Mouse (Mus musculus) urinary bladder, postnatal 36 days (tissue): ENCODE results near the gene Arhgdib.
"Not testable (repeated sequence)": the region's sequence is repeated elsewhere in the genome, so short reads cannot be mapped to it uniquely, and the experiment has no call there.

Source experiments
- DNase-seq, 2 experiments: peaks; one replicate each; pipeline ENCODE4 v3.0.0; 2022; ENCODE audit warnings: low spot score in 2 of 2, mixed read lengths in 1 of 2

The Arhgdib gene

DNA sequence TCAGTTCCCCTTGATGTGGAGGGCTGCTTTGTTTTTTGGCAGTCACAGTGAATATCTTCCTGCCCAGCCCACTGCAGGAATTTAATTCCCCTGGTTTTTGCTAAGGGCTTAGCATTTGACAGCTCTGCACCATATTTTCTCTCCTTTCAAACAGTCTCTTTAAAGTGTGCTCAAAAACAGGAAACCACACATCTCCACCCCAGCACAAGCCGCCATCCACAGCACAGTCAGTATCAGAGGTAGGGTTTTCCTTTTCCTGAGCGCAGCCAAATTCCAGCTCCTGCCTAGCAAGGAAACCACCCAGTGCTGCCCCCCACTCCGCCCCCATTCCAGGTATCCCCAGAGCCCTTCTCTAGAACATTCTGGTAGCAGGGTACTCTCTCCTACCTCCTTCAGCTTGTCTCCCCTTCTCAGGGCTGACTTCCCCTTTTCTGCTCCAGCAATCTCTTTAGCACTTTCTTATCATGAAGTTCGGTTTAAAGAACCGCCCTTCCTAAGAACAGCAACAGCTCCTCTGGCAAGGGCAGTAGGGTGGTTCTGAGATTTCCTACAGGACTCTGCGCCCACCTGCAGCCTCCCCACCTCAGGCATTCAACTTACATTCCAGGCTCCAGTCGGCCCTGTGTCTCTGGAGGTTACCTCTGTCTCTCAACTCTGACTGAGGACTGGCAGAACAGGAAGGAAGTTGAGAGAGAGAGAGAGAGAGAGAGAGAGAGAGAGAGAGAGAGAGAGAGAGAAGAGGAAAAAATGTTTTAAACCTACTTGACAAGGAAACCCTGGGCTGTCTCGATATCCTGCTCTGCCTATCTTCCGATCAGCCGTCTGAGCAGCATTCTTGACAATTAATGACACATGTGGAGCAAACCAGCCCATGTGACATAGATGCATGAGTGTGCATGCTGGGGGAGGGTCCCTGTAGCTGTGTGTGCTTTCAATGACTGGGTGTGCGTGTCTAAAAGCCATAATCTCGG lies at the start of gene Arhgdib:
Arhgdib (minus strand) TSS at position 849 of the 971 bp plus-strand sequence.
- peak in 1 of 2 experiments; percentile 9 for DNase-seq

DNA sequence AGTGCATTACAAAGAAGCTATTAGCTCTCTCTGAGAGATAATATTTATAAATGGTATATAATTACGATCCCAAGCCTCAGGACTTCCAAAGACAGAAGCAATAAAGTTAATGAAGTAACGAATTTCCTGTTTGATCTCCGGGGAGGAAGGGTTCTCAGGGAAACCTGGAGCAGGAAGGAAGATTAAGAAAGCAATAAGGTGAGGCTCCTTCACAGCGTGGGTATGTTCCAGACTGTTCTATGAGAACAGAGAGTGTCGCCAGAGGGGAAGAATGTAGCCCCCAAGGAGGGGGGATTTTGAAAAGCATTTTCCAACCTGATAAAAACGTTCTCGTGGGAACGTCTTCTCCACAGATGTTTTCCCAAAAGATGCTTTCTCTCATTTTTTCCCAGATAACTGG lies 48.9 kb upstream of the Arhgdib start:
- no peak for DNase-seq

DNA sequence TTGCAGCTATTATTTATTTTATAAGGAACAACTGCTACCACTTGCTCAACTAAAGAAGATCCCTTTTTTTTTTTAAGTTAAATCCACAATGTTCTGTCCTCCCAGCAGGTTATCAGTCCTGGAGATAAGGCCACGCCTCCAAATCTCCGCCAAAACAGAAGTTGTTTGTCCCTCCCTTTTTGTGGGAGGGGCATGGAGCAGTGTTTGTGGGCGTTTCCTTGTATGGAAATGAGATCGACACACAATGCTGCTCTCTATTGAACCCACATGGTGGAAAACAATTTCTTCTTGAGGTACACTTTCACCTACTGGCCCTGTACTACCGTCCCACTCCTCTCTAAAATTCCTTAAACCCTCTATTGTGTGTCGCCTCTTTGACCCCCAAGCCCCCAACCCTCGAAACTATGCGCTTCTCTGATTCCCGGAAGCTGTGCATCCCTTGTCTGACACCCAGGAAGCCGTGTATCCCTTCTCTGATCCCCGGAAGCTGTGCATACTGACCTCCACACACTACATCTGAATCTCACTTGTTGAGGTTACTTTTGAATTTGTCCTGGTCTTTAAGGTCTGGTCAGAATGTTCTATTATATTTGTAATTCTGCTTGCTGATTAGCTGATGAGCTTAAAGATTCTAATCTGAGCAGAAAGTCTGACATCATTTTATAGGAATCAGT lies 48.3 kb upstream of the Arhgdib start:
- no peak for DNase-seq

DNA sequence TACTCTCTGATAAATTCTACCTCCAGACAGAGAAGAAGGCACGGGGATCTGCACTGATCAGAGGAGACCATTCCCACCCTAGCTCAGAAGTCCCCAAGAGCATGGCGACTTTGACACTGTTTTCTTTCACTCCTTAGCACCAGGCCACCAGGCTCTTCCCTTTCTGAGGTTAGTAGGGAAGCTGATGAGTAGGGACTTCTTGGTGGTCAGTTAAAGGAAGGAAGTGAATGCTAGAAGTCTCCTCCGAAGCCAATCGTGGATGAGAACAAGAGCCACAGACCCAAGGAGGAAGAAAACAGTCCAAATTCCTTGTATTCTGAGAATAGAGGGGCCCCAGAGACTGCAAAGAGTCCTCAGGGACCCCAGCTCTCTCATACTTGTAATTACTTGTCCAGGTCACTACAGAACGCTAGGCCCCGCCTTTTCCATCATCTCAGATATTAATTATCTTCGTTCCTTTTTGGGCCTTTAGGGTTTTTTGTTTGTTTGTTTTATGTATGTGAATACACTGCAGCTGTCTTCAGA lies 46.9 kb upstream of the Arhgdib start:
- no peak for DNase-seq

DNA sequence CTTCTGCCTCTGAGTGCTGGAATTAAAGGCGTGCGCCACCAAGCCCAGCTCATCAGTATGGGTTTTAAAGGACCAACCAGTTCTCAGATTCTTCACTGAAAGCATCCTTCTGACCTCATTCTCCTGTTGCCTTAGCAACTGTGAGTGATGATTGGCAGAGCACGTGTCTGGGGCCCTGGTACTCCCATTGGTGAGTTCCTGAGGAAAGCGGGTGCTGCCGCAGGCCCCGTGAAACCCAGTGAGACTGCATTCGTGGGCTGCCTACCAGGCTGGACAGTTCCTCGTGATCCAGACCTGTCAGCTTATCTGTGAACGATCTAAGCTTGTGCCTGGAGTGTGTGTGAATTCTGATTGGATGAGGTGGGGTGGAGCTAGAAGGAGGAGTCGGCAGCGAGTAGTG lies 45.0 kb upstream of the Arhgdib start:
- no peak for DNase-seq

DNA sequence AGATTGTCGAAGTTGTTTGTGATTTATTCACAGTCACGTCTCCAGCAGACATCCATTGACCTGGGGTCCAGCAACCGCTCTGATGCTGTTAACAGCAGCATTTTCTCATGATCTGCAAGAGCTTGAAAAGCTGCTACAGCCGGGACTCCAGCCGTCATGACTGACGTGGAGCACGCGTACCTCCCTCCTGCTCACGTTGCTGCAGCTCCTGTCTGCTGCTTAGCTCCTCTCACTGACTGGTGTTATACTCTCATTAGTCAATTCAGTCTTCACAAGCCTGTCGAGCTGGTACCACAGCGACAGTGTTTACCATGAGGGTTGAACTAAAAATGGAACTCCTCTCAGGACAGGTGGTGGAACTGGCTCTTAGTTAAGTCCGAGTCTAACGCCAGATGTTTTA lies 44.3 kb upstream of the Arhgdib start:
- no peak for DNase-seq

DNA sequence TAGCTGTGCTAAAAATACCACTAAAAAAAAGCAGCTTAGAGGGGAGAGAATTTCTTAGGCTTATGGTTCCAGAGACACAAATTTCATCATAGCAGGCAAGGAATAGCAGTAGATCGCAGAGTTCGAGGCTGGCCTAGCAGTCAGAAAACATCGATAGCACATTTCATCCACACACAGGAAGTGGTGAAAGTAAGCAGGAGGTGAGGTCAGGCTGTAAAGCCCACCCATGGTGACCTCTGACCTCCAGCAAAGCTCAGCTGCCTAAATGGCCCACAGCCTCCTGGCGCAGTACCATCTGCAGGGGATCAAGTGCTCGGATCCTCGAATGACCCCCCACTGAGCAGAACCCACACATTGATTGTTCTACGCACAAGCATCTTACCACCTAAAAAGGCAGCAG lies 41.5 kb upstream of the Arhgdib start:
- no peak for DNase-seq

DNA sequence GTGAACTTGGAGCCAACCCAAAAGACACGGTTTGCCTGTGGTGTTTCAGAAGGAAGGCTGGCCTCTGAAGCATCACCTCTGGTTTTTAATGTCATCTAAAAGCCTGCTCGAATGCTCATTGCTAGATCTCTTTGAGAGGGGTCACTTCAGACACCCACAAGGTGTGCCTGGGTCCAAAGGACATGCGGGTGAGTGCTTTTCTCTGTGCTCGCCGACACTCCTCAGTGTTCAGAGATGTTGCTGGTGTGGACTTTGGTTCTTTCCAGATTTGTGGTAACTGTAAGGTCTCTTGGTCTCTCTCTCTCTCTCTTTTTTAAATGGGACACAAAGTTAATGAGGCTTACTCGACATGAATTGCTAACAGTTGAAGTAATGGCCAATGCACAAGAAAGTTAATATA lies 40.9 kb upstream of the Arhgdib start:
- no peak for DNase-seq

DNA sequence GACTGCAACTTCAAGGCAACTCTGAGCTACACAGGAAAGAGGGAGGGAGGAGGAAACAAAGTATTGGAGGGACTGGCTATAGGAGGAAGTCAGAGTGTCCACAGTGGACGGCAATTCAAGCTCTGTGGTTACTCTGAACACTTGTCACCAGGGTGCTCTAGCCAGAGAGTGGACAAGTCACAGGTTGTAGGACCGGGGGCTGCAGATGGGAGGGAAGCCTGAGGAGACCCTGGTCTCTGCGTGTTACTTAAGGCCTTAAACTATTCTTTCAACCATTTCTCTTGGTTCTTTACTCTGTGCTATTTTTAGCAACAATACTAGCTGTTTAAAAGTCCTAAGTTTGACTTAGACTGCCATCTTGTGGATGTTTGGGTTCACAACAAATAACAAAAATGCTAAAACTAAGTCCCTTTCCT lies 38.6 kb upstream of the Arhgdib start:
- no peak for DNase-seq

DNA sequence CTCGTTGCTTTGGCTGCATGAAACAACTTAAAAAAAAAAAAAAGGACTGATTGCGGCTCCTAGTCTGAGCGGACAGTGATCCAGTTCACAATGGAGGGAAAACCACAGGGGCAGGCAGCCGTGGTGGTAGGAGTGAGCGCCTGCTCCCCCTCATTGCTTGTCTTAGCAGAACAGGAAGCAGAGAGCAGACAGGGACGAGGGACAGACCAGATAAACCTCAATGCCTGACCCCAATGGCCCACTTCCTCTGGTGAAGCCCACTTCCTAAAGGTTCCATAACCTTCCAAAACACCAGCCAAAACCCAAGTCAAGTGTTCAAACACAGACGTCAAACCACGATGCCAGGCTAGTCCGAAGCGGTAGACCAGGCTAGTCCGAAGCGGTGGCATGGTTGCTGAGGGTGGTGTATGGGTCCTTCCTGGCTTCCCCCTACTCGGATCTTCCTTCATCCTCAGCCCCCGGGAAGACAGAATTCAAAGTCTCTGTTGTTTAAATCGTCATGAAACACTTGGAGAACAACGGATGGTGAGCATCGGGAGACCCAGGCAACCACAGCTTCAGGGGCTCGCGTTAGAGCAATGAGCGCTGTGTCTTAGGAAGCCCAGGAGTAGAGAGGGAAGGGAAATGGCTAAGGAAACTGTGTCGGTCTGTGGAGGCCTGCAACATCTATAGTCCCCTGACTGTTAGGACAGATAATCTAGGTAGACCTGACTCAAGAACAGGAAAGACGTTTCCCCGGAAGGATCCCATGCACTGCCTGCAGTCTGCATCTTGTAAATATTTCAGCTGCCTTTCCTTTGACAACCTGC lies 37.8 kb upstream of the Arhgdib start:
- no peak for DNase-seq

DNA sequence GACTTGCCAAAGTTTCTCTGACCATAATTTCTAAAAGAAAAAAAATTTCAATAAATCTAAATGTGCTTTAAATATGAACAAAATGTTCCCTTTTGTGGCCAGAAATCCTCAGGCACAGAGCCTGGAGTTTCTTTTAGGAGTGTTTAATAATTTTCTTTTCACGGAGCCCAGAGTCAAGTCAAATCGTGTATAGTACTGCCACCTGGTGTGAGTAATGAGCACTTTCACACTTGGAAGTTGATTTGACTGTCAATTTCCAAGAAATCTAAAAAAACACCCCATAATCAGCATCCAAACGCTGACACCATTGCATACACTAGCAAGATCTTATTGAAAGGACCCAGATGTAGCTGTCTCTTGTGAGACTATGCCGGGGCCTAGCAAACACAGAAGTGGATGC lies 27.2 kb upstream of the Arhgdib start:
- not testable (repeated sequence) for DNase-seq

DNA sequence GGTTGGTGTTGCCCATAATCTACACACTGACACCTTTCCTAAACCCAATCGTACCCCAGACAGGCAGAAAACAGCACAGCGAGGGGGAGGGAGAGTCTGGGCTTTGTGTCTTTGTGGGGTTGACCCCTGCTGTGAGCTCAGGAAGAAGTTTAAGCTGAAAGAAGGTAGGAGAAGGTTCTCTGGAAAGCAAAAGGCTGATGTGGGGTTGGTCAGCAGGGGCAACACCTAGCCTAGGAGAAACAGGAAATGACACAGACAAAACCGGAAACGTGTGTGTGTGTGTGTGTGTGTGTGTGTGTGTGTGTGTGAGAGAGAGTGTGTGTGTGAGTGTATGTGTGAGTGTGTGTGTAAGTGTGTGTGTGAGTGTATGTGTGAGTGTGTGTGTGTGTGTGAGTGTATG lies 25.8 kb upstream of the Arhgdib start:
- no peak for DNase-seq

DNA sequence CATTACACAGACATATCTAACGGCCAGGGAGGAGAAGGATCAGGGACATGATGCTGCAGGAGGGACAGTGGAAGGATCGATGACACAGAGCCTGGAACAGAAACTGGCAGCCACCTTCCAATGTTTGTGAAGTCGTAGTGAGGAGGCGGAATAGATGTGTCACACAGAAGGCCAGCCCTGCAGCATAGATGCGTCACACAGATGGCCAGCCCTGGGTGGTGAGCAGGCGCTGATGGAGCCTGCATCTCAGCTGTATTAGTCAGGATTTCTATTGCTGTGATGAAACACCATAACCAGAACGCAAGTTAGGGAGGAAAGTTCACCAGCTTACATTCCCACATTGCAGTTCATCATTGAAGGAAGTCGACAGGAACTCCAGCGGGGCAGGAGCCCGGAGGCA lies 24.2 kb upstream of the Arhgdib start:
- no peak for DNase-seq

DNA sequence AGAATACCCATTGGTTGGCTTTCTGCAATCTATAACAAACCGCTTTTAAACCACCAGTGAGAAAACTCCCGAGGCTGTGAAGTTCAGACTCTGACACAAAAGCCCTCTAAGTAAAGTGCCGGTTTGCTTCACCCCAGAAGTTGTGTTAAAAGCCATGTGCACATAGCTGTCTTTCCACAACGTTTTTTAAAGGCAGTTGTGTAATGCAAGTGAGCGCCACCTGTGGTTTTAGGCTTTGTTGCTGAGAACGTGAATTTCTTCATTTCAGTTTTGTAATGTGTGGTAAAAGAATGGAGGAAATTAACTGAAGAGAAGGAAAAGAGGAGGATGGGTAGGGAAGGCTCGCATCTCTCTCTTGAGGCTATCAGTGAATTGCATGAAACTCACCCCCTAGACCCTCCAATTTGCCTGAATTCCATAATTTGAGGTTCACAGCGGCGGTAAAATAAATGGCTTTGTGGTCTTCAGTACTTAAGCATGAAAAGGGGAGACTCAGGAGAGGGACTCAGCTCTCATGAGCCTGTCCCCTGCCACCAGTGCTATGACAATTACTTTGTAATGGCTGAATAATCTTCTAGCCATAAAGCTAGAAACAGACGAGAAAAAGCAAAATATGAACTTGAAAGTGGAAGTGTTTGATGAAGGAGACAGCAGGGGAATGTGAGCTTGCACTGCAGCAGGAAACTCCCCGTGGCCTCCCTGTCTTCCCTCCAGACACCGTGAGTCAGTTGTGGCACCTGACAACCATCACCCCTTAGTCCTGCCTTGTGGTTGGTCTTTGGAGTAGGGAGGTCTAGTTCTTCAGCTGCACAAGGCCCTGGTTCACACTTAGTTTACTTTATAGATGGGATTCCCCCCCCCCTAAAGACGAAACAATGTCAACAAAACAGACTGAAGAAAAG lies 23.2 kb upstream of the Arhgdib start:
- no peak for DNase-seq

DNA sequence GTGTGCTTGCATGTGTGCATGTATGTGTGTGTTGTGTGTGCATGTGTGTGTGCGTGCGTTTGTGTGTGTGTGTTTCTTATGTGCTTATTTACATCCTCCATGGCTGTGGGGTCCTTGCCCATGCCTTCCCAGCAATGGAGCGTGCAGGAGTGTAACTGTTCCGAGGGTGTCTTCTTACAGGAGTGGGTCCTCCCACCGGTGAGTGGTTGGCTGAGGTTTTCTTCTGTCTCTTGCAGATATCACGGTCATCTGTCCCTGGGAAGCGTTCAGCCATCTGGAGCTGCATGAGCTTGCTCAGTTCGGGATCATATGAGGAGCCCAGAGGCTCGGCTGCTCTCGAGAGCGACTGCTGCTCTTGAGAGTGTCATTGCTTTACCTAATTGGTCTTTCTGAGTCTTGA lies 21.3 kb upstream of the Arhgdib start:
- no peak for DNase-seq

DNA sequence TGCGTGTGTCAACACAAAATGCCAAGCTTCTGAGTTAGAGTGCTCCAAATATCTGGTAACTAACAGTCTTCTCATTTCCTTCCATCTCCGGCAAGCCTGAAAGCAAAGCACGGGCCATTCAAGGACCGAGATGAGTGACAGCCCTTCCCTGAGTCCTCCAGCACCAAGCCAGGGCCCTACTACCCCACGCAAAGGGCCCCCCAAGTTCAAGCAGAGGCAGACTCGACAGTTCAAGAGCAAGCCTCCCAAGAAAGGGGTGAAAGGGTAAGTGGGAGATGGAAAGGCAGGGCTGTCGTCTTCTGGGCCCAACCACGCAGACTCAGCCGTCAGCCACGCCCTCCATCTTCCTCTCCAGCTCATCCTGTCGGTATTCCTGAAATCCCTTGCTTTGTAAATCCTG lies 17.4 kb upstream of the Arhgdib start:
- no peak for DNase-seq

DNA sequence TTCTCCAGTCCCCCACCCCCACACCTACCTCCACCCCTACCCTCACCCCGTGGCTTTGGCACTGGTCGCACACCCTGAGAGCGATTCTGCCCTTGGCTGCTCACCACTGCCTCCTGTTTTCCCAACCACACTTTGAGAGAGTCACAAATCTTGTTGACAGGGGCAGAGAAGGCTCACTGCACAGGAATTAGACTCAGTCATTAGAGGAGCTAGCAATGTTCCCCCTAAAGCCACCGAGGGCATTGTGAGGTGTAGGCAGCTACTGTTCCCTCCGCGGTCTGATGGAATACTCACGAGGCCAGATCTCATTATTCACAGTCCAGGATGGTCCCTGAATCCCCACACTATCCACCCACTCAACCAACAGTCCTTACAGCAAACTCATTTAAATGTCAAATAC lies 15.4 kb upstream of the Arhgdib start:
- no peak for DNase-seq

DNA sequence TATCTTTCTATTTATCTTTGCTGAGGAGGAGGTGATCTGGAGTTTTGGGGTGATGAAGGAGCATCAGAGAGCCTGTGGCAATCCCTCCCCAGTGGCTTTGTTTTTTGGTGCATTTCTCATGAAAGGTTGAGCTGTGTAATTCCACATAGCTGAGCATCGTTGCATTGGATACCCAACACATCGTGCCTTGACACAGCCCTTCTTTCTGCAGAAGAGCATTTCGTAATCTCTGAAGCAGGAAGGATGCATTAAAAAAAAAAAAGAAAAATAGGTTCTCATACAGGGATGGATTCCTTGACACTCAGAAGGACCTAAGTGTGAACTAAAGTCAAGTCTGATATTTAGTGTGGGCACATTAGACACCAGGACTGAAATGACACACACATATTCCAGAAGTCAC lies 13.5 kb upstream of the Arhgdib start:
- DNase-seq = no peak

DNA sequence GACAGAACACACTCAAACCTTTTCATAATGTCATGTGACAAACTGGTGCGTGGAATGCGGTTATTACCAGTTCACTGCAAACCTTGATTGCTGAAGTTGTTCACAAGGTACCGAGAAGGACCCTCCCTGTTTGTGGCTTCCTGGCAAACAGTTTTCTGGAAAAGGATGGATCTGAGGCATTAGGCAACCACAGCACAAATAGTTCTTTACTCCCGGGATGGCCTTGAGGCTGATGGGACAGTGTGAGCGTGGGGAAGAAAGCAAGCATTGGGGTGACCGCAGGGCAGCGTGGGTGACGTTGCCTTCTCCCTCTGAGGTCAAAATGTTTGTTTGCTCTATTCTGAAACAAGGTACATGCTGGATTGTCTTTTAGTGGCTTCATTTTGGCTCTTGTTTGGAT lies 13.0 kb upstream of the Arhgdib start:
- DNase-seq = no peak

DNA sequence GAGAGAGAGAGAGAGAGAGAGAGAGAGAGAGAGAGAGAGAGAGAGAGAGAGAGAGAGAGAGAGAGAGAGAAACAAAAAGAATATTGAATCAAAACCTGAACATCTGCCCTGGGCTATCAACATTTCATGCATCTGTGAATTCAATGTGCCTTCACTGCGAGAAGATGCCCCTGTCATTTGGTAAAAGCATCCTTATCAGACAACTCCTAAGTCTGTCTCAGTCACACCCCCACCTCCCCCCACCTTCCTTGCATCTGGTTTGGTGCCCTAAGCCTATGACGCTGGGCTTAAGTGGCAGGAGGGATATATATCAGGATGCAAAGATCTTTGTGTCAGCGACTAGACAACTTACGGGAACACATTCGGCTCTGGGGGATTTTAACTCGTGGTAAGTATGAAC lies 12.5 kb upstream of the Arhgdib start:
- DNase-seq = no peak

DNA sequence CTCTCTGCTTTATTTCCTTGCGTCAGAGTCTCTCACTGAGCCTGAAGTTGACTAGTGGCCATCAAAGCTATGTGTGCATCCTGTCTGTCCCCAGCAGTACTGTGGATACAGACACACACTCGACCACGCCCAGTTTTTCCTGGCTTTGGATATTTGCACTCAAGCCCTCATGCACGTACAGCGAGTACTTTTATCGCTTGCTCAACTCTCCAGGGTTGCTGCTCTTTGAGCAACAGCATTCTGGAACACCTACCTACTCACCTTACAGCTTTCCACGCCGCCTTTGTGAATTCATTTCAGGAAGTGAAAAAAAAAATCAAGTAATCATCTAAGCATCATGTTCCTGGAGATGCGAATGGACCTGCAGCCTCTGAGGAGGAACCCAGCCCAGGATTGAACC lies 11.2 kb upstream of the Arhgdib start:
- no peak for DNase-seq
